Mouse (Mus musculus) liver, adult 2 months (tissue): Measurements from ENCODE around the gene Bcl2a1a. TPM values are rescaled to one million over a fixed set of nuclear protein-coding genes. Genes with fewer than 3 reads are reported as not detected.
"Not testable (repeated sequence)": the region's sequence is repeated elsewhere in the genome, so short reads cannot be mapped to it uniquely, and the experiment has no call there.

ENCODE experiments used
- DNase-seq: peaks from one replicate; pipeline ENCODE4 v3.0.0-alpha.2; 2011; ENCODE audit warnings: low read depth, low spot score; ENCODE audit errors: extremely low read depth
- H3K27ac ChIP-seq: fragments of 200-500 bp; replicated peaks from 2 replicates; pipeline ENCODE4 v1.5.1; 2012; ENCODE audit warnings: low read depth, mild to moderate bottlenecking, control low read depth, inconsistent platforms, low read length; ENCODE audit not compliant: insufficient read depth
- H3K27me3 ChIP-seq: fragments of 200-500 bp; 2 replicates; pipeline ENCODE4 v1.6.1; 2012; ENCODE audit warnings: mild to moderate bottlenecking, moderate library complexity, low read length, inconsistent platforms; ENCODE audit not compliant: control insufficient read depth, insufficient read depth
- H3K36me3 ChIP-seq: fragments of 200-500 bp; 2 replicates; pipeline ENCODE4 v1.6.1; 2012; ENCODE audit warnings: low read length, inconsistent platforms; ENCODE audit not compliant: control insufficient read depth, insufficient read depth
- H3K4me1 ChIP-seq: fragments of 200-500 bp; 2 replicates; pipeline ENCODE4 v1.6.1; 2011; ENCODE audit warnings: low read length; ENCODE audit not compliant: control insufficient read depth, insufficient read depth
- H3K4me3 ChIP-seq: fragments of 200-500 bp; 2 replicates; pipeline ENCODE4 v1.5.1; 2011; ENCODE audit warnings: low read depth, mild to moderate bottlenecking, control low read depth, low read length, moderate library complexity; ENCODE audit not compliant: insufficient read depth
- H3K79me2 ChIP-seq: fragments of 200-500 bp; 2 replicates; pipeline ENCODE4 v1.6.1; 2012; ENCODE audit warnings: inconsistent platforms, mild to moderate bottlenecking, low read length, moderate library complexity; ENCODE audit not compliant: control insufficient read depth, insufficient read depth
- H3K9ac ChIP-seq: fragments of 200-500 bp; 2 replicates; pipeline ENCODE4 v1.6.1; 2012; ENCODE audit warnings: low read depth, mild to moderate bottlenecking, control low read depth, inconsistent platforms, low read length
- CTCF ChIP-seq: fragments of 200-500 bp; IDR thresholded peaks from 2 replicates; pipeline ENCODE4 v1.5.1; 2011; ENCODE audit warnings: low read depth, low read length, control low read depth
- POLR2A ChIP-seq: fragments of 200-500 bp; IDR thresholded peaks from 2 replicates; pipeline ENCODE4 v1.6.1; 2011; ENCODE audit warnings: low read length, control low read depth; ENCODE audit not compliant: insufficient read depth; ENCODE audit errors: extremely low read depth
- WGBS: fragments of 180-500 bp; shearing (Covaris S2); methylation state at CpG from one replicate; pipeline ENCODE4 v1.1.7; 2018; 5-methylcytosine and 5-hydroxymethylcytosine counted together
- polyA plus RNA-seq: library from polyadenylated mRNA; depleted of rRNA; stranded (reverse); fragments of >200 nt; gene quantifications from 2 replicates; pipeline ENCODE4 v1.2.3, GENCODE M21; 2012; rRNA removed
- total RNA-seq: library from RNA; depleted of rRNA; stranded (reverse); fragments of >200 nt; gene quantifications from 2 replicates; pipeline ENCODE4 v1.2.3, GENCODE M21; 2014; rRNA removed

Bcl2a1a gene
- total and polyA plus RNA-seq, 2 experiments, result 0.16 to 1.1 TPM

GRCm38 (mm10) chr9:88958891-88959290, 2.2 kb downstream of the Bcl2a1a start:
- Histone ChIP-seq H3K4me1 (no peaks in the 10 kb centered on the region), H3K79me2 (no peaks in the 10 kb centered on the region), H3K27me3 (no peaks in the 10 kb centered on the region), H3K27ac (no peak overlapping the region), H3K4me3 (no peak overlapping the region), H3K9ac (no peak overlapping the region), H3K36me3 (no peaks in the 10 kb centered on the region)
- no peak for DNase-seq
- WGBS, result 73% methylated on average over 3 of the region's 3 CpGs
- TF ChIP-seq POLR2A (no peak), CTCF (no peak)

DNA sequence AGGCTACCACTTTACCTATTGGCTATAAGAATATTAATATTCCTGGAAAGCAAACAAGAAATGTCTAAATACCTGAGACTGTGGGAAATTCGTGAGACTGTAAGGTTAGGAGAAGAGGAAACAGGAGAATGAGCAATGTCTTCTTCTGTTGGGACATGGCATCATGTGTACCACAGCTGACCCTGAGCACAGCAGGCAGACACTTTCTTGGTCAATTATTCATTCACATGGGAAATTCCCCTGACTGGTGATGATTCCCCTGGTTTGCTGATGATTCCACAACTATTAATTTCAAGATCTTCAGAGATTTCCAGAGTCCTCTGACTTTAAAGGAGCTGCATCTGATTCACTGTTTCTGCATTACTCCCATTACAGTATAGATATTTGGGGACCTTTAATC, 3.3 kb downstream of the Bcl2a1a start:
- not testable (repeated sequence) for H3K79me2 ChIP-seq, H3K27me3 ChIP-seq, H3K36me3 ChIP-seq, H3K9ac ChIP-seq, DNase-seq, H3K4me1 ChIP-seq, H3K27ac ChIP-seq, H3K4me3 ChIP-seq
- 29% methylated on average over 1 of the region's 1 CpGs for WGBS

DNA sequence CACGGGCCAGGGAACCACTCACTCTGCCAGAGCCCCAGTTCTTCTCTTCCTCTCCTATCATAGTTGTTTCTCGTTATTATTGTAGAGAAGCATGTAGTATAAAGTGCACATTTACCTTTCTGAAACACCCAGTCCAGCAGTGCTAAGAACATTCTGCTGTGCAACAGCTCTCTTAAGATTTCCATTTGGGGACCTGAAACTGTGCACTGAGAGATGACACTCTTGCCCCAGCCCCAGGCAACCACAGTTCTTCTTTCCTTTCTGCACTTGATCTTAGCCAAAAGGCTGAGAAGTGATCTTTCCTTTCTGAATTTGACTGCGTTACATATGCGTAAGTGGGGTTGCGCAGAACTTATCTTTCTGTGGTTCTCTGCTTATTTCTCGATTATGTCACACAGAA, 9.8 kb downstream of the Bcl2a1a start:
- H3K4me3 ChIP-seq, H3K27ac ChIP-seq, H3K79me2 ChIP-seq, H3K9ac ChIP-seq, DNase-seq, H3K4me1 ChIP-seq, H3K27me3 ChIP-seq, H3K36me3 ChIP-seq: not testable (repeated sequence)
- 71% methylated on average over 1 of the region's 6 CpGs for WGBS

DNA sequence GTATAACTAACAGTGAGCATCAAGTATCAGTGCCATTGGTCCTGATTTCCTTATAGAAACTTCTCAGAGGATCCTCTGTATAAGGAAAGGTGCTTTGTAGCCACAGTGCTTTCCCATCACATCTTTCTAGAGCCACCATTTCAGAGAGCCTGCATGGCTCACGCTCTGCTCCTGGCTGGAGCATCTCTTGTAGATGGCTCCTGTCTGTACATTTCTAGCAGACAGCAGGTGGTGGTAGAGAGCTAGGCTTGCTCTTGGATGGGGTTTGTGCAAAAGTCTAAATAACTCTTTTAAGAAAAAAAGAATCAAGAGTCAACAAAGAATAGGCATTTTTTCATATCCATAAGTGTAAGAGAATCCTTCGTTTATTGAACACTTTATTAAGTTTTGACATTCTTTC, 12.8 kb downstream of the Bcl2a1a start:
- H3K4me3 ChIP-seq, H3K27me3 ChIP-seq, H3K9ac ChIP-seq, H3K27ac ChIP-seq, H3K79me2 ChIP-seq, H3K36me3 ChIP-seq, H3K4me1 ChIP-seq, DNase-seq: not testable (repeated sequence)
- 58% methylated on average over 1 of the region's 2 CpGs for WGBS

DNA sequence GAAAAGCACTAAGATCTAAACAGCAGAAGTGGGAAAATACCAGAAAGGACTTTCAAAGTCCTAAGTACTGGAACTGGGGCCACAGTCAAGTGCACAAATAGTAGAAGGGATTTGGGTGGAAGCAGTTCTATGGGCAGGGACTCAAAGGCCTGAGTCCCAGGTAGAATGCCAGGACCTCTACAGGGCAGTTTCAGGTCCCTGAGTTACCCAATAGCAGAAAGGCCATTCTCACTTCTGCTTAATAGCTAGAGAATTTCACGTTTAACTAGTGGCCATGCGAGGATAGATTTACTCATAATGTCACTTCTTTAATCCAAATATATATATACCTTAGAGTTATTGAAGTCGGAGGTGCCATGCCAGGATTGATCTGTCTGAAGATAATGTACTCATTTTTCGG, 20.2 kb downstream of the Bcl2a1a start:
- WGBS, result 65% methylated on average over 4 of the region's 4 CpGs
- H3K79me2 ChIP-seq, H3K36me3 ChIP-seq: not testable (repeated sequence)

GRCm38 (mm10) chr9:88979781-88980180, 23.1 kb downstream of the Bcl2a1a start:
- H3K4me1 ChIP-seq, H3K36me3 ChIP-seq, H3K4me3 ChIP-seq, H3K27me3 ChIP-seq, H3K27ac ChIP-seq, H3K79me2 ChIP-seq, DNase-seq, H3K9ac ChIP-seq: not testable (repeated sequence)
- WGBS, result 95% methylated on average over 2 of the region's 2 CpGs

More for the DNA sequence above, 20.2 kb downstream of the Bcl2a1a start:
- not testable (repeated sequence) for H3K4me3 ChIP-seq, DNase-seq, H3K4me1 ChIP-seq, H3K9ac ChIP-seq, H3K27me3 ChIP-seq, H3K27ac ChIP-seq

GRCm38 (mm10) chr9:89001541-89001940, 44.8 kb downstream of the Bcl2a1a start:
- H3K9ac ChIP-seq, H3K27ac ChIP-seq, H3K79me2 ChIP-seq, H3K4me3 ChIP-seq, H3K27me3 ChIP-seq, H3K4me1 ChIP-seq, H3K36me3 ChIP-seq: not testable (repeated sequence)
- DNase-seq, result peak; percentile 0

Other genes starting within 250 kb of the Bcl2a1a start
- 42.1 and 42.3 TPM in 2 replicates for gene Mthfsl, start 236.6 kb upstream of the Bcl2a1a start, total RNA-seq
- 28.3 and 29.8 TPM in 2 replicates for gene Mthfsl, start 236.6 kb upstream of the Bcl2a1a start, polyA plus RNA-seq
- gene Bcl2a1d, start 225.0 kb upstream of the Bcl2a1a start, total RNA-seq, result 0.74 and 1.5 TPM in 2 replicates
- gene Bcl2a1d, start 225.0 kb upstream of the Bcl2a1a start, polyA plus RNA-seq, result 0.17 and 0.92 TPM in 2 replicates
- not detected in 2 replicates for gene Trim43c, start 117.7 kb upstream of the Bcl2a1a start, total RNA-seq
- not detected in 2 replicates for gene Trim43c, start 117.7 kb upstream of the Bcl2a1a start, polyA plus RNA-seq
- not detected in 2 replicates for gene Trim43b, start 135.9 kb downstream of the Bcl2a1a start, total RNA-seq
- 0.04 TPM in 1 of 2 replicates, not detected in the other for gene Trim43b, start 135.9 kb downstream of the Bcl2a1a start, polyA plus RNA-seq
- 1.8 and 3.8 TPM in 2 replicates for gene Bcl2a1b, start 242.3 kb downstream of the Bcl2a1a start, total RNA-seq
- 0.31 and 0.56 TPM in 2 replicates for gene Bcl2a1b, start 242.3 kb downstream of the Bcl2a1a start, polyA plus RNA-seq
- gene Gm29094, start 242.5 kb downstream of the Bcl2a1a start, total RNA-seq, result 0.40 TPM in 1 of 2 replicates, not detected in the other
- not detected in 2 replicates for gene Gm29094, start 242.5 kb downstream of the Bcl2a1a start, polyA plus RNA-seq